Mouse (Mus musculus) midbrain, embryonic 15.5 days (tissue): ENCODE data around the gene Fkbp14. TPM values are rescaled to one million over a fixed set of nuclear protein-coding genes. Genes with fewer than 3 reads are reported as not detected.

Experiments
- ATAC-seq: fragments of 200-750 bp; cut with Nextera tagmentation; replicated peaks from 2 replicates; pipeline ENCODE4 v1.8.0; 2017; ENCODE audit warnings: moderate TSS enrichment
- H3K27ac ChIP-seq: fragments of 300-500 bp; sonication (generic); 2 replicates; pipeline ENCODE4 v1.5.1; 2015; ENCODE audit warnings: mild to moderate bottlenecking, inconsistent platforms
- H3K27me3 ChIP-seq: fragments of 300-500 bp; sonication (generic); replicated peaks from 2 replicates; pipeline ENCODE4 v1.6.1; 2015; ENCODE audit warnings: inconsistent platforms
- H3K36me3 ChIP-seq: fragments of 300-500 bp; sonication (generic); replicated peaks from 2 replicates; pipeline ENCODE4 v1.6.1; 2015; ENCODE audit warnings: inconsistent platforms
- H3K4me1 ChIP-seq: fragments of 300-500 bp; sonication (generic); 2 replicates; pipeline ENCODE4 v1.6.1; 2015; ENCODE audit warnings: inconsistent platforms
- H3K4me2 ChIP-seq: fragments of 300-500 bp; sonication (generic); 2 replicates; pipeline ENCODE4 v1.6.1; 2015; ENCODE audit warnings: inconsistent platforms, mild to moderate bottlenecking, moderate library complexity
- H3K4me3 ChIP-seq: fragments of 300-500 bp; sonication (generic); 2 replicates; pipeline ENCODE4 v1.5.1; 2015; ENCODE audit warnings: mild to moderate bottlenecking, inconsistent platforms
- H3K9ac ChIP-seq: fragments of 300-500 bp; sonication (generic); 2 replicates; pipeline ENCODE4 v1.6.1; 2015; ENCODE audit warnings: mild to moderate bottlenecking, inconsistent platforms
- H3K9me3 ChIP-seq: fragments of 300-500 bp; sonication (generic); 2 replicates; pipeline ENCODE4 v1.6.1; 2016; ENCODE audit warnings: inconsistent platforms
- WGBS: fragments of 180-500 bp; shearing (Covaris S2); methylation state at CpG from one replicate; pipeline ENCODE4 v1.1.7; 2015; ENCODE audit warnings: mixed read lengths; 5-methylcytosine and 5-hydroxymethylcytosine counted together
- polyA plus RNA-seq: library from polyadenylated mRNA; unstranded; fragments of >200 nt; fragmentation: Nextera tagmentation; extraction: Ambion mirVana; gene quantifications from 2 replicates; pipeline ENCODE4 v1.2.1, GENCODE M21; 2015

The Fkbp14 gene
- polyA plus RNA-seq, 1 experiment from 2014 or later: 7.0 TPM

DNA sequence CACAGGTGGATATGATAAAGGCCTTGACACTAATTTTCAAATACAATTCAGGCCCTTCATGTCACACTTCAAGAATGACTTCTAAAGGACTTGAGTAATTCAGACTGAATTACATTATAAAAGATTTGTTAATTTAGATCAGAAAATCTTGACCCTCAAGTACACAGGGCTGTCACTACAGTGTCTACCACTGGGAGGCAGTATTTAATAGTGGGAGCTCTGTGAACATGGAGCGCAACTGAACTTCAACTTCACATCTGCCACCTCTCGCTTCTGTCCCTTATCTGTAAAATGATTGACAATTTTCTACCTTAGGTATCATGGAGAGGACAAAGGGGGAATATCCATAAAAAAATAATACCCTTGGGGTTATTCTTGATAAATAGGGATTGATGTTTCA is 10.9 kb downstream of the Fkbp14 start:
- no peak for ATAC-seq
- H3K9ac ChIP-seq: no peak overlapping the region
- H3K36me3 ChIP-seq: no peaks in the 10 kb centered on the region
- no peaks in the 10 kb centered on the region for H3K27me3 ChIP-seq
- no peaks in the 10 kb centered on the region for H3K9me3 ChIP-seq
- no peak overlapping the region for H3K4me2 ChIP-seq
- WGBS: 16% methylated on average over 2 of the region's 2 CpGs
- no peak overlapping the region for H3K27ac ChIP-seq
- no peaks in the 10 kb centered on the region for H3K4me1 ChIP-seq
- H3K4me3 ChIP-seq: no peak overlapping the region

DNA sequence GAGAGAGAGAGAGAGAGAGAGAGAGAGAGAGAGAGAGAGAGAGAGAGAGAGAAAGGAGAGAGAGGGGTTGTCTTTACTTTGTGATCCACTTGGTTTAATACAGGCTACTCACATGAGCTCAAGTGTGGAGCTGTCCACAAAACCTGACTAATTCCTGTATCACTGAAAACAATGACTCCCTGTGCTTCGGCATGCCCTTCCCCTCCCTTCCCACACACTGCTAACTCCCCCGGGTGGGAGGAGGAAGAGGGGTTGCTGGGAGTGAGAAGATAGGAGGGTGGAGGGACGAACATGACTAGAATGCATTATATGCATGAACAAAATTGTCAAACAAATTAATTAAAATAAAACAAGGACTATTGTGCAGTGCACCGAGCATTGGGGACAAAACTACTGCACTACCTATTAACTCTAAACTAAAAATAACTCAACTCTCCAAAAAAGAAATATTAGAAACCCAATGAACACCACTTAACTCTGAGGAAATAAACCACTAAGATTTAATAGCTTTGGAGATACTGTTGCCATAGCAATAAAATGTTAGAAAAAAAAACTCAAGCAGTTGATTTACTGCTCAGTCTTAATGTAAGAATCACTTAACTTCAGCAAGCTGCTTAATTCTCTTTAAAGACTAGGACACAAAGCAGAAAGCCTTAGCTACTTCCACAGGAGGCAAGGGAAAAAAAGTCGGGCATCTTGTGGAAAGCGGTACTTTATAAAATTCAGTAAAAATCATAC is 23.7 kb downstream of the Fkbp14 start:
- Histone ChIP-seq H3K36me3 (no peaks in the 10 kb centered on the region), H3K27me3 (no peaks in the 10 kb centered on the region), H3K27ac (no peak overlapping the region), H3K4me1 (peaks cover 15% of the 10 kb centered on the region), H3K9me3 (no peaks in the 10 kb centered on the region), H3K9ac (no peak overlapping the region), H3K4me2 (peak overlapping the region; percentile 14; the same call in 1 of the 2 replicates), H3K4me3 (no peak overlapping the region)
- 15% methylated on average over 6 of the region's 6 CpGs for WGBS
- 0 out of 2 replicates have a peak, but pooled peaks have one; percentile 41 for ATAC-seq

- peaks cover 31% of the 10 kb centered on the region for H3K4me1 ChIP-seq
- WGBS: 17% methylated on average over 7 of the region's 7 CpGs
- no peak for ATAC-seq
- no peak overlapping the region for H3K9ac ChIP-seq
- peak overlapping the region; percentile 28; the same call in 1 of the 2 replicates for H3K4me2 ChIP-seq
- H3K9me3 ChIP-seq: no peaks in the 10 kb centered on the region
- H3K27ac ChIP-seq: peak overlapping the region; percentile 66
- H3K4me3 ChIP-seq: no peak overlapping the region
- H3K36me3 ChIP-seq: no peaks in the 10 kb centered on the region
- no peaks in the 10 kb centered on the region for H3K27me3 ChIP-seq
These were observed 27.3 kb downstream of the Fkbp14 start for GRCm38 (mm10) chr6:54569776-54570175.

GRCm38 (mm10) chr6:54566546-54566919 is 30.6 kb downstream of the Fkbp14 start:
- H3K36me3 ChIP-seq: no peaks in the 10 kb centered on the region
- ATAC-seq: no peak; the same call in 1 of the 2 replicates
- peaks cover 45% of the 10 kb centered on the region for H3K4me1 ChIP-seq
- H3K27me3 ChIP-seq: no peaks in the 10 kb centered on the region
- H3K9me3 ChIP-seq: no peaks in the 10 kb centered on the region
- peak overlapping the region; percentile 56 for H3K4me2 ChIP-seq
- H3K9ac ChIP-seq: peak overlapping the region; percentile 80
- WGBS: 4% methylated on average over 6 of the region's 6 CpGs
- H3K4me3 ChIP-seq: peak overlapping the region; percentile 70
- peak overlapping the region; percentile 94 for H3K27ac ChIP-seq

GRCm38 (mm10) chr6:54565665-54566545 is 31.2 kb downstream of the Fkbp14 start, which contains the start of gene Scrn1:
Scrn1 (minus strand) TSS chr6:54566489.
- under 1% methylated on average over 60 of the region's 60 CpGs for WGBS
- peak within 1 kb of the TSS; percentile 56 for H3K4me2 ChIP-seq
- peak within 1 kb of the TSS; percentile 70 for H3K4me3 ChIP-seq
- peak within 1 kb of the TSS; percentile 80 for H3K9ac ChIP-seq
- peak within 1 kb of the TSS; percentile 94 for H3K27ac ChIP-seq
- H3K36me3 ChIP-seq: no peaks in the 10 kb centered on the region
- ATAC-seq: peak; percentile 86
- H3K4me1 ChIP-seq: peaks cover 45% of the 10 kb centered on the region
- no peaks in the 10 kb centered on the region for H3K27me3 ChIP-seq
- no peaks in the 10 kb centered on the region for H3K9me3 ChIP-seq

- Histone ChIP-seq H3K4me3 (peak overlapping the region; percentile 70), H3K9me3 (no peaks in the 10 kb centered on the region), H3K36me3 (no peaks in the 10 kb centered on the region), H3K4me2 (peak overlapping the region; percentile 56), H3K27ac (peak overlapping the region; percentile 94), H3K27me3 (no peaks in the 10 kb centered on the region), H3K9ac (peak overlapping the region; percentile 80), H3K4me1 (peaks cover 45% of the 10 kb centered on the region)
- peak; percentile 68 for ATAC-seq
- 4% methylated on average over 3 of the region's 3 CpGs for WGBS
These were observed 32.1 kb downstream of the Fkbp14 start for GRCm38 (mm10) chr6:54565012-54565411.

- Histone ChIP-seq H3K9me3 (no peaks in the 10 kb centered on the region), H3K27me3 (no peaks in the 10 kb centered on the region), H3K4me1 (peaks cover 44% of the 10 kb centered on the region), H3K27ac (peak overlapping the region; percentile 94), H3K4me3 (peak overlapping the region; percentile 70), H3K4me2 (peak overlapping the region; percentile 56), H3K36me3 (no peaks in the 10 kb centered on the region), H3K9ac (peak overlapping the region; percentile 80)
- WGBS: 26% methylated on average over 9 of the region's 9 CpGs
- no peak for ATAC-seq
These were observed 32.6 kb downstream of the Fkbp14 start for GRCm38 (mm10) chr6:54564506-54564991.

DNA sequence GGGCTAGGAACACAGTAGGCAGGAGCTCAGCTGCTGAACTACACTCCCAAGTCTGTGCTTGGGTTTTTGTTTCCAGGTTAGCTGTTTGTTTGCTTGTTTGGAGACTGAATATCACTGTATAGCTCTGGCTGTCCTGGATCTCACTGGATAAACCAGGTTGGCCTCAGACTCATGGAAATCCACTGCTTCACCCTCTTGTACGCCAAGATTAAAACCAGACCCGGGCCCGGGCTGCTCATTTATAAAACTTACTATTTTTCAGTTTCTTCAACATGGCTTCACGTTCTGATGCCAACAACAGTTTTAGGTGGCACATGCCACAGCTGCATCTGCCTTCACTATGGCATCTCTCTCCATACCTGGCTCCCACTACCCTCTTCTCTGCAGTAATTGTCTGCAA is 33.5 kb downstream of the Fkbp14 start:
- no peaks in the 10 kb centered on the region for H3K36me3 ChIP-seq
- WGBS: 87% methylated on average over 4 of the region's 4 CpGs
- peaks cover 42% of the 10 kb centered on the region for H3K4me1 ChIP-seq
- no peak overlapping the region for H3K27ac ChIP-seq
- H3K9me3 ChIP-seq: no peaks in the 10 kb centered on the region
- peak overlapping the region; percentile 56 for H3K4me2 ChIP-seq
- no peak for ATAC-seq
- H3K4me3 ChIP-seq: 0 out of 2 replicates have a peak overlapping the region, but pooled peaks have one; percentile 1
- no peak overlapping the region for H3K9ac ChIP-seq
- H3K27me3 ChIP-seq: no peaks in the 10 kb centered on the region

DNA sequence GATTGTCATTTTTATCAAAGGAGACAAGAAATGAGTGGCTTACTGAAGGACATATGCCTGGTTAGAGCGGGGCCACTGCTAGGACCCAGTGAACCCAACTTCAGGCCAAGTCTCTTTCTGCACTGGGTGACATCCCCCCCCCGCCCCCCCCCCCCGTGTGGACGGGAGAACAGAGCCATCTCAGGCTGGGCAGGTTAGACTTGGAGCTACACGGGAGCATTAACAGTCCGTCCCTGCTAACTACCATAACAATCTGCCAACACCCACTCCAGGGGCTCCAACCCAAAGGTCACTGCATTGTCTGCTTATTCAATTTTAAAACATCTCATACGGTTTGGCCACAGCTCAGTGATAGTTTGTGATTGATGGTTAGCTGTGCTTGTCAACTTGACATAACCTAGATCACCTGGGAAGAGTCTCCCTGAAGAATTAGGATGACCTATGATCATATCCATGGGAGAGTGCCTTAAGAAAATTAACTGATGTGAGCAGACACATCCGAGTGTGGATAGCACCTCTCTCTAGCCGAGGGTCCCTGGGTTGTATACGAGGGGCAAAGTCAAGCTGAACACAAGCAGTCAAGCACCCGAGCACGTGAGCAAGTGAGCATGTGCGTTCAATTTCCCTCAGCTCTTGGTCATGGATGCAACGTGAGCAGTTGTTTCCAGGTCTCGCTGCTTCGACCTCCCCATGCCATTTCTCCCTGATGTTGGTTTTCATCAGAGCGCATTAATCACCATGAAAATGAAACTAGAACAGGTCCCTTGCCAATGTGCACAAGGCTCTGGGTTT is 34.9 kb downstream of the Fkbp14 start:
- peak overlapping the region; percentile 15; the same call in 1 of the 2 replicates for H3K4me2 ChIP-seq
- peaks cover 42% of the 10 kb centered on the region for H3K4me1 ChIP-seq
- 69% methylated on average over 17 of the region's 17 CpGs for WGBS
- no peaks in the 10 kb centered on the region for H3K36me3 ChIP-seq
- H3K27ac ChIP-seq: no peak overlapping the region
- no peak overlapping the region for H3K9ac ChIP-seq
- H3K4me3 ChIP-seq: no peak overlapping the region
- no peaks in the 10 kb centered on the region for H3K9me3 ChIP-seq
- no peaks in the 10 kb centered on the region for H3K27me3 ChIP-seq
- no peak for ATAC-seq

- no peaks in the 10 kb centered on the region for H3K36me3 ChIP-seq
- peaks cover 43% of the 10 kb centered on the region for H3K4me1 ChIP-seq
- no peak overlapping the region for H3K4me2 ChIP-seq
- WGBS: 57% methylated on average over 7 of the region's 7 CpGs
- H3K9ac ChIP-seq: no peak overlapping the region
- no peak overlapping the region for H3K27ac ChIP-seq
- H3K4me3 ChIP-seq: no peak overlapping the region
- no peak for ATAC-seq
- no peaks in the 10 kb centered on the region for H3K9me3 ChIP-seq
- no peaks in the 10 kb centered on the region for H3K27me3 ChIP-seq
These were observed 38.6 kb downstream of the Fkbp14 start for GRCm38 (mm10) chr6:54558466-54558865.

GRCm38 (mm10) chr6:54557671-54558070 is 39.4 kb downstream of the Fkbp14 start:
- no peak overlapping the region for H3K4me2 ChIP-seq
- no peaks in the 10 kb centered on the region for H3K27me3 ChIP-seq
- ATAC-seq: no peak
- H3K36me3 ChIP-seq: no peaks in the 10 kb centered on the region
- H3K4me3 ChIP-seq: no peak overlapping the region
- no peaks in the 10 kb centered on the region for H3K9me3 ChIP-seq
- no peak overlapping the region for H3K9ac ChIP-seq
- no peak overlapping the region for H3K27ac ChIP-seq
- H3K4me1 ChIP-seq: peaks cover 46% of the 10 kb centered on the region
- 94% methylated on average over 7 of the region's 7 CpGs for WGBS
